Mouse (Mus musculus) gonadal fat pad, adult 2 months (tissue): ENCODE data around the gene Gtpbp1. TPM values are rescaled to one million over a fixed set of nuclear protein-coding genes. Genes with fewer than 3 reads are reported as not detected.

ENCODE experiments used
- DNase-seq: peaks from one replicate; pipeline ENCODE4 v3.0.0-alpha.2; 2012; ENCODE audit warnings: low read depth
- polyA plus RNA-seq: library from polyadenylated mRNA; depleted of rRNA; stranded (reverse); fragments of >200 nt; gene quantifications from 2 replicates; pipeline ENCODE4 v1.2.3, GENCODE M21; 2012; rRNA removed

Gtpbp1 gene
- polyA plus RNA-seq, 1 experiment = 27.7 TPM

DNA sequence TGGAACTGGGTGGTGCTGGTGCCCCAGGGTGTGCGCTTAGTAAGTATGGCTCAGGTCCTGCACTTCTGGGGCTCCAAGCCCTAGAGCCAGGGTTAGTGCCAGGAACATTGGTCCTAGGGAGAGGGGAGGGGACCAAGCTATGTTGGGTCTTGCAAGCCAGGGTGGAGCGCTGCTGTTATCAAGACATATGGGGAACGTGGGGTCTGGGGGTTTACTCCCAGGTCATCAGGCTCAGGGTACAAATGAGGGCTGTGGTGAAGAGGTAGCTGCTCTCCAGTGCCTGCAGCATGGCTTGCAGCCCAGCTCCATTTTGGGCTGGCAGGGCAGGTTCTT, 62.7 kb downstream of the Gtpbp1 start:
- no peak for DNase-seq

DNA sequence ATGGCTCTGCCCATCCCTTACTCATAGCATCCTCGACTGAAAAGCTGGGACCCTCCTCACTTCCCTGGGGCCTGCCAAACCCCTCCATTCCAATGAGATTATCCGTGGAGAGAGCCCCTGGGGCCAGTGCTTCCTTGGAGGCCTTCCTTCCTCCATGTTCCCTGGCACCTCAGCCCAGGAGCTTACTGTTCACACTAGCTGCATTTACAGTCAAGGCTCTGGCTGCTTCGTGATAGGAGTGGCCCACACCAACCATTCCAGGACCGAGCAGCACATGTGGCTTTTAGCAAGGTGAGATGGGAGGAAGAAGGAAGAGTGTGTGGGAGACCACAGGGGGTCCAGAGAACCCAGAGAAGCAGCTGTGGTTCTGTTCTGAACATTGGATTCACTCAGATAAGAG, 63.2 kb downstream of the Gtpbp1 start:
- no peak for DNase-seq

- DNase-seq = no peak
These were observed 64.5 kb downstream of the Gtpbp1 start for GRCm38 (mm10) chr15:79755176-79755575.

DNA sequence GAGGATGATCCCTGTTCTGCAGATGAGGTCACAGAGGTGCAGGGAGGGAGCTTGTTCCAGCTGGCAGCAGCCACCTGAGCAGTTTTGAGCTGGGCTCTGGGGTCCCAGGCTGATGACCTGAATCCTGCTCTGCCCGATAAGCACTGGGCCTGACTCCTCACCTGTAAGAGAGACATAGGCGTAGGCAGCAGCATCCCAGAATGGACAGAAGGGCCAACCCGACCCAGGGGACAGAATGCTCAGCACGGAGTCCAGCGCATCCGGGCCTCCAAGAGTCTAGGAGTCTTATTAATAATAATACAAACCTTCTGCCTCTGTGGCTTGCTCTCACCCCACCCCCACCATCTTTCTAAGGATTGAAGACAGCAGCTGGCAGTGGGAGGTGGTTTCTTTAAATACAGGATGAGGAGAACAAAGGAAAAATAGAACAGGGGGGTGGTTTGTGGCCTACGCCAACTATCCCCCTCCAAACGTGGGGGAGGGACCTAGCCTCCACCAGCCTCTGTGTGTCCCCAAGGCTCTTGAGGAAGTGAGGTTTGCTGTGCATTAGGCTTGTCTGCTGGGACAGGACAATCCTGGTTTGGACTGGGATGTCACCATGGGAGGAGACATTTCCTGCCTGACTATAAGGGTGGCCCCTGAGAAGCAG, 65.5 kb downstream of the Gtpbp1 start:
- no peak for DNase-seq

- DNase-seq = no peak
These were observed 66.5 kb downstream of the Gtpbp1 start for GRCm38 (mm10) chr15:79757118-79757517.

DNA sequence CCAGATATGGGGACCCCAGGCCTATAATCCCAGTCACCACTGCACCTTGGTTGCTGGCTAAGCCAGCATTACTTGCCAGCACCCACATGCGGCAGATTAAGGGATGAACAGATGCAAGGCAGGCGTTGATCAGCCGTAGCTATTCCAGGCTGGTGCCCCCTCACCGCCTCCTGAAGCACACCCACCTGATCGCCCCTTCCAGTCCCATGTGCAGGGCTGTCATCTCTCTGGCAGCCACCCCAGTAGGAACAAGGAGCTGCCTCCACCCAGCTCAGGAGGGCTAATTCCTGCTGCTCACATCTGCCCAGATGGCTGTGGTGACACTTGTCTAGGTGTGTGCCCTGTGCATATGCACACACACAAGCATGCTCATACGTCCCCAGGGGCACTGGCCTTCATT, 70.3 kb downstream of the Gtpbp1 start:
- no peak for DNase-seq

DNA sequence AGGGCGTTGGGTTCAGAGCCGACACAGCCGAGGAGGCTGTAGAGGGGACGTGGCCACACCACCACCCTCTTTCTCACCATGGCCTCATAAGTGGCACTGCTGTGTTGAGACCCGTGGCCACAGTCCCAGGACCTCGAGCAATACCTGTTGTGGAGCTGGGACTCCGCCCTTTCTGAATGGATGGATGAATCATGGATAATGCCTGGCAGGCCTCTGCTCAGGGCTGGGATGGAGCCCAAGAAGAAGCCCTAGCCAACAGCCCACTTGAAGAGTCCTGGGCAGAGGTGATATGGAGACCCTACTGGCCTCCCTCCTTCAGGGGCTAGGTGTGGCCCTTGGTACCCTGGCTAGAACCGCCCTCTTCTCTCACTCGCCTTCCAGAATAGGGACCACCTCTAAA, 72.4 kb downstream of the Gtpbp1 start:
- DNase-seq = no peak

- no peak for DNase-seq
These were observed 73.1 kb downstream of the Gtpbp1 start for GRCm38 (mm10) chr15:79763601-79764246.

- no peak for DNase-seq
These were observed 74.1 kb downstream of the Gtpbp1 start for GRCm38 (mm10) chr15:79764539-79765267.

DNA sequence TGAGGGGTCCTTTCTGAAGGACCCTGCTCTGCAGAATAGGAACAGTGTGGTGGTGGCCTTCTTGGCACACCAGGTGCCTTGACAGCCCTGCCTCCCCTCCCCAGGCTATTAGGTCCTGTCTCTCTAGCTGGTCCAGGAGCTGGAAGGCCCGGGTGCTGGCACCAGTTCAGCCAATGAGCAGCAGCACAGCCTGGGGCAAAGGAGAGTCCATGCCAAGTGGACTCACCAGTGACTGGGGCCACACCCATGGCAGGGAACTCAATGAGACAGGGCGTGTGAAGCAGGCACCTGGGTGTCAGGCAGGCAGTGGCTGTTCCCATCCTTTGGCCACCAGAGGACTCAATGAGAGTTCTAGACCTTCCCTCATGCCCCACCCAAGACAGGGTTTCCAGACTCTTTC, 74.7 kb downstream of the Gtpbp1 start:
- no peak for DNase-seq

DNA sequence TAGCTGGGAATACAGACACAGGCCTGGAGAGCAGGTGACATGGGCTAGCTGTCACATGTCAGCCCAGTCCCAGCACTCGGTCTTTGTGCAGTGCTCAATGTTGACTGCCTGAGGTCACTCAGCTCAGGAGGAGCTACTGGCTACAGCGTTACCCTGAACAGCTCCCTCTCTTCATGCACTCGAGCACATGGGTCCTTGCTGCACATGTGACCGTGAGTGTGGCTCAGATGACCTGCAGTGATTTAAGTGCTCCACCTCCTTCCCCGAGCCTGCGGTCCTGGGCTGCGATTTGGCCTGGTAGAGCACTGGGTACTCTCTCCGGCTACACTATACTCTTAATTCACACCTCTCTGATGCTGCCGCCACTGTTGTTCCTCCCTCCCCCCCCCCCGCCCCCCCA, 75.5 kb downstream of the Gtpbp1 start:
- DNase-seq = no peak

DNA sequence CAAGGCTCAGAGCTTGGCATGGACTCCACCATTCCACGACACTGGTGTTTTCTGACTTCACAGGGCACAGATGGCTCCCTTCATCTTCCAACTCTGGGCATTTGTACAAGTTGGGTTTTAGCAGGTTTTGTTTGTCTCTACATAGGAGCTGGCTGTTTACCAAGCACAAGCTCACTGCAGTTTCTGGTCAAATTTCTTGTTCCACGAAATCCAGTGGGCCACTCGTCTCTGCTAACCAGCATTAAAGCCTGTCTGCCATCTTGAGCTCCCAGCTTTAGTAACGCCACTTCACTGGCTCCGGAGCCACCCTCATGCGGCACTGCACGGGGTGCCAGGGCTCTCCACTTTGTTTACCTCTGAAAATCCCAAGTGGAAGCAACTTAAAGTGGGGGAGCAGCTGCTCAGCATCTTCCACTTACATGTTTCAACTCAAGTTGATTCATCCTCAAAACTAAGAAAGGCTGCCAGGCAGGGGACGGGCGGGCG, 76.0 kb downstream of the Gtpbp1 start:
- no peak for DNase-seq

DNA sequence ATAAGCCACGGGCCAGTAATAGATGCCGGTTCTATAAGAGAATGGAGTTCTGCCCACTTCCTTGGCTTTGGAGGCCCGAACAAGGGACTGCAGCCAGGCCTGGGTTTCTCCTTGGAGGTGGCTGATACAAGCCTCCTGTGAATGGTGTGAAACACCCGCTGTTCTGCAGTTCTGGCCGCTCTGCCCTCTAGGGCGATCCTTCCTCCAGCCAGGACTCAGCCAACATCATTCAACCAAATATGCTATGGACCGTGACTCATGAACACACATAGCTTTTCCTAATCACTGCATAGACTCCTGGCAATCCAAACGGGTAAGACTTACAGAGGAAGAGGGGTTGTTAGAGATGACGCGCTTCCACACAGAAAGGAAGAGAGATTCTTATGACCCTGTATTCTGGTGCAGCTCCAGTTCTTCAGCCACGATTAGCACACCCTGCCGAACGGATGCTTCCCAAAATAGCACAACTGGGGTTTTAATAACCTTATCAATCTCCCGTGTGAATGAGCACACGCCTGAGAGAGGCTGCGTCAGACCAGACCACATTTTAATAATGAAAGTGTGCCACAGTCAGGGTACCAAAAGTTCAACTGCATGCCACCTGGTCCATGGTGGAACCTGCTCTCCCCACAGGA, 76.8 kb downstream of the Gtpbp1 start:
- no peak for DNase-seq

- no peak for DNase-seq
These were observed 77.7 kb downstream of the Gtpbp1 start for GRCm38 (mm10) chr15:79768302-79768701.

- DNase-seq = no peak
These were observed 80.1 kb downstream of the Gtpbp1 start for GRCm38 (mm10) chr15:79770629-79771240.

Other genes with a start within 250 kb of the Gtpbp1 start
- gene Csnk1e, start 235.3 kb upstream of the Gtpbp1 start, polyA plus RNA-seq = 77.4 and 101 TPM in 2 replicates
- gene Kcnj4, start 185.6 kb upstream of the Gtpbp1 start, polyA plus RNA-seq = 0.06 TPM in 1 of 2 replicates, not detected in the other
- gene Kdelr3, start 174.4 kb upstream of the Gtpbp1 start, polyA plus RNA-seq = 22.5 and 28.6 TPM in 2 replicates
- 342 and 345 TPM in 2 replicates for gene Ddx17, start 144.1 kb upstream of the Gtpbp1 start, polyA plus RNA-seq
- gene Dmc1, start 85.7 kb upstream of the Gtpbp1 start, polyA plus RNA-seq = 0.41 and 0.50 TPM in 2 replicates
- gene Fam227a, start 31.9 kb upstream of the Gtpbp1 start, polyA plus RNA-seq = 2.6 and 2.7 TPM in 2 replicates
- gene Cby1, start 31.6 kb upstream of the Gtpbp1 start, polyA plus RNA-seq = 8.6 and 16.0 TPM in 2 replicates
- 44.6 and 54.0 TPM in 2 replicates for gene Tomm22, start 20.0 kb upstream of the Gtpbp1 start, polyA plus RNA-seq
- 23.7 and 24.3 TPM in 2 replicates for gene Josd1, start 2.9 kb upstream of the Gtpbp1 start, polyA plus RNA-seq
- 72.1 and 91.4 TPM in 2 replicates for gene Sun2, start 51.7 kb downstream of the Gtpbp1 start, polyA plus RNA-seq
- 41.4 and 42.0 TPM in 2 replicates for gene Dnal4, start 87.0 kb downstream of the Gtpbp1 start, polyA plus RNA-seq
- 2.7 and 5.8 TPM in 2 replicates for gene Nptxr, start 113.9 kb downstream of the Gtpbp1 start, polyA plus RNA-seq
- 0.12 TPM in 1 of 2 replicates, not detected in the other for gene Npcd, start 143.4 kb downstream of the Gtpbp1 start, polyA plus RNA-seq
- 56.9 and 67.6 TPM in 2 replicates for gene Cbx6, start 143.8 kb downstream of the Gtpbp1 start, polyA plus RNA-seq
- gene Apobec3, start 200.8 kb downstream of the Gtpbp1 start, polyA plus RNA-seq = 47.7 and 56.4 TPM in 2 replicates